Mouse (Mus musculus) cerebellum, adult 2 months (tissue): ENCODE measurements at regions not wholly inside any gene's neighbourhood (a gene's known extent, or its start where the extent isn't known, plus 50 kb on each side); places are given as distances from the start of the nearest gene placed in this dataset.

Experiments
- DNase-seq, 2 experiments: peaks; one replicate each; pipeline ENCODE4 v3.0.0; 2021
- H3K27ac ChIP-seq: fragments of 200-500 bp; 2 replicates; pipeline ENCODE4 v1.5.1; 2012; ENCODE audit warnings: low read length, control low read depth, inconsistent platforms; ENCODE audit not compliant: insufficient read depth
- H3K27me3 ChIP-seq: fragments of 200-500 bp; 2 replicates; pipeline ENCODE4 v1.6.1; 2012; ENCODE audit warnings: inconsistent platforms, mild to moderate bottlenecking, low read length, moderate library complexity; ENCODE audit not compliant: control insufficient read depth, insufficient read depth
- H3K4me1 ChIP-seq: fragments of 200-500 bp; 2 replicates; pipeline ENCODE4 v1.6.1; 2011; ENCODE audit warnings: low read length; ENCODE audit not compliant: control insufficient read depth, insufficient read depth
- H3K4me3 ChIP-seq: fragments of 200-500 bp; replicated peaks from 2 replicates; pipeline ENCODE3; 2011; ENCODE audit warnings: mild to moderate bottlenecking, low read depth, low read length, control low read depth; ENCODE audit not compliant: insufficient read depth
- CTCF ChIP-seq: fragments of 200-500 bp; IDR thresholded peaks from 2 replicates; pipeline ENCODE4 v1.5.1; 2011; ENCODE audit warnings: low read depth, mild to moderate bottlenecking, control low read depth, low read length, moderate library complexity, borderline replicate concordance; ENCODE audit not compliant: insufficient read depth
- POLR2A ChIP-seq: fragments of 200-500 bp; IDR thresholded peaks from 2 replicates; pipeline ENCODE4 v1.6.1; 2011; ENCODE audit warnings: low read length, control low read depth, borderline replicate concordance; ENCODE audit not compliant: insufficient read depth
- WGBS: fragments of 180-500 bp; shearing (Covaris S2); methylation state at CpG from one replicate; pipeline ENCODE4 v1.1.7; 2018; 5-methylcytosine and 5-hydroxymethylcytosine counted together

DNA sequence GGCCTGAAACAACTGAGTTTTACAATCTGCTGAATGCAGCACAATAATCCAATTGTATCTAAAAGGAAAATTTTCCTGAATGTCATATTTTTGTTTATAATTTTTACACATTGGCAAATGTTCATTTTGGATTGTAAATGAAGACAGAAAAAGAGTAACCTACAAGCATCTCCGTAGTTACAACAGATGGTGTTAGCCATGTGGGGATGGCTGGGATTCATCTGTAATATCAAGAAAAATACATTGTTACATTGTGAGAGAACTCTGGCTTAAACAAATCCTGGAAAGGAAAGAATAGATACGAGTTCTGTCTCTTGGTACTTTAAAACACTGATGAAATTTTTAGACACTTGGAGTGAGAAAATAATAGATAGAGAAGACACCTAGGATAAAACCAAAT is 1106.0 kb downstream of the Grm8 start:
- Histone ChIP-seq H3K4me1 (no peaks in the 10 kb centered on the region), H3K27ac (no peak overlapping the region), H3K27me3 (no peaks in the 10 kb centered on the region), H3K4me3 (no peak overlapping the region)
- TF ChIP-seq CTCF (no peak), POLR2A (no peak)
- peak in 1 of 2 experiments; percentile 6 for DNase-seq
- 13% methylated on average over 2 of the region's 2 CpGs for WGBS

GRCm38 (mm10) chr6:27028377-27028776 is 1106.6 kb downstream of the Grm8 start:
- 17% methylated on average over 2 of the region's 2 CpGs for WGBS
- no peaks in the 10 kb centered on the region for H3K27me3 ChIP-seq
- H3K4me1 ChIP-seq: no peaks in the 10 kb centered on the region

GRCm38 (mm10) chr6:27021697-27022096 is 1113.3 kb downstream of the Grm8 start:
- no peak for DNase-seq
- Histone ChIP-seq H3K27me3 (no peaks in the 10 kb centered on the region), H3K4me1 (no peaks in the 10 kb centered on the region), H3K27ac (no peak overlapping the region), H3K4me3 (no peak overlapping the region)
- WGBS: 77% methylated on average over 2 of the region's 2 CpGs
- TF ChIP-seq CTCF: no peak
- no peak for TF ChIP-seq POLR2A

More at GRCm38 (mm10) chr6:27028377-27028776, 1106.6 kb downstream of the Grm8 start:
- TF ChIP-seq POLR2A (no peak), CTCF (no peak)
- DNase-seq: no peak
- Histone ChIP-seq H3K4me3 (no peak overlapping the region), H3K27ac (no peak overlapping the region)

GRCm38 (mm10) chr6:27014475-27014874 is 1120.5 kb downstream of the Grm8 start:
- no peak for DNase-seq
- H3K27ac ChIP-seq: no peak overlapping the region
- H3K4me3 ChIP-seq: no peak overlapping the region
- H3K27me3 ChIP-seq: no peaks in the 10 kb centered on the region
- TF ChIP-seq POLR2A: no peak
- TF ChIP-seq CTCF: no peak
- no peaks in the 10 kb centered on the region for H3K4me1 ChIP-seq

DNA sequence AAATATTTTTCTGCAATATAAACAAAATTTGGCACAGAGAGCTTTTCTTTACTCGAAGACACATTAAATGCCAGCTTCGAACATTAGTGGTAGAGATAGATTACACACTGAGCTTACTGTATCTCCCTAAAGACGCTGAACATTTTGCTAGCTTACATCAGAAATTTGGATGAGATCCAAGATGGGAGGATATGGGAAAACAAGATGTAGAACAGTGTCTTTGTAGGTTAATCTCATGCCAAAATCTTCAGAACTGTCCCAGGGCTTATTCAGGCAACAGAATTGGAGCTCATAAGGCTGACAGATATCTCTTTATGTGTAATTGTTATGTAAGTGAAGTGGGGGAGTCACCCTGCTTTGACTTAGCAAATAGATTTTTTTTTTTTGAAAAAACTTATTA is 1158.4 kb downstream of the Grm8 start:
- DNase-seq: no peak
- no peak overlapping the region for H3K4me3 ChIP-seq
- H3K27ac ChIP-seq: no peak overlapping the region
- 10% methylated on average over 3 of the region's 3 CpGs for WGBS
- H3K27me3 ChIP-seq: no peaks in the 10 kb centered on the region
- H3K4me1 ChIP-seq: no peaks in the 10 kb centered on the region
- TF ChIP-seq CTCF (no peak), POLR2A (no peak)

DNA sequence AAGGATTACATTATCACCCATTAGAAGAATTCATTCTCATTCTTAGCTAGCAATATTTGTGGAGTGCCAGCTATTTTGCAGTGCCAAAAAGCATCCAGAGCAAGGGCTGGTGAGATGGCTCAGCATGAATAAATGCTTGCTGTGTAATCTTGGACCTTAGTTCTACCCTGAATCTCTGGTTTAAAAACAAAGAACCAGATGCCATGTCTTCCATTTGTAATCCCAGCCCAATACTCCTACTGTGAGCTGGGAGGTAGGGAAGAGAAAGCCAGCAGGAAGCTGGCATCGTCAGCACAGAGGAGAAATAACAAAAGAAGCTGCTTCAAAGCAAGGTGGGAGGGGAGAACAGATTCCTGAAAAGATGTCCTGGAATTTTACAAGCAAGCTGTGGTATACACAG is 1140.1 kb upstream of the Pot1a start:
- 6% methylated on average over 1 of the region's 1 CpGs for WGBS
- Histone ChIP-seq H3K27ac (no peak overlapping the region), H3K4me1 (no peaks in the 10 kb centered on the region), H3K27me3 (no peaks in the 10 kb centered on the region), H3K4me3 (no peak overlapping the region)
- TF ChIP-seq POLR2A (no peak), CTCF (no peak)
- peak; percentile 5 to 40 for DNase-seq
